Mouse (Mus musculus) 416B (cell line): ENCODE data around the gene Cxcl3.

Source experiments
- DNase-seq: peaks from one replicate; pipeline ENCODE4 v3.0.0; 2011; ENCODE audit warnings: low read depth

Cxcl3 gene

DNA sequence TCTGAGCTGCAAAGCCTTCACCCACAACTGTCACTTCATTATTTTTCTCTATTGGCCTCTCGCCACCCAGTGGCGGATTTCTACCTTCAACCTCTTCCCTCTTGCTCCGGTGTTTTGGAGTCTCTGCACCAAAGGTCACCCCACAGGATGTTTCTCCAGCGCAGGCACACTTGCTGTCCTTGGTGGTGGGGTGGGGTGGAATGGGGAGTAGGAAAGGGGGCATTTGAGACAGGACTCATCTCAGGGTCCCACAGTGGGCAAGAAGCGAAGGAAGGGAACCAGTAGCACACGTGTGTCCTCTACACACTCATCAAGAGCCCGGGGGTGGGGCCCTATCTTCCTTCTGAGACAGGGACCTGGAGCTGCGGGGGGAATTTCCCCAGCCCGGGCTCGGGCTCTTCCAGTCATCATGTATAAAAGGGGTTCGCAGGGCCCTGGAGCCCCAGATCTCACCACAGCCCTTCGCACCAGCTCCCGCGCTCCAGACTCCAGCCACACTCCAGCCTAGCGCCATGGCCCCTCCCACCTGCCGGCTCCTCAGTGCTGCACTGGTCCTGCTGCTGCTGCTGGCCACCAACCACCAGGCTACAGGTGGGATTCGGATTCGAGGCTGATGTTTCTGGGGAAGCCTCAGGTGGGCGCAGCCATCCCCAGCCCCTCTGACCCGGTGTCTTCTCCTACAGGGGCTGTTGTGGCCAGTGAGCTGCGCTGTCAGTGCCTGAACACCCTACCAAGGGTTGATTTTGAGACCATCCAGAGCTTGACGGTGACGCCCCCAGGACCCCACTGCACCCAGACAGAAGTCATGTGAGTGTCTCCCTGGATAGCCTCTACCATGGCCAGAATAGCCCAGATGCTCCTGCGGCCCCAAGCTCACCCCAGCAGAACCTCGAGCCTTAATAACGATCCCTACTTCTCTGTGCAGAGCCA, at the start of gene Cxcl3:
Gene Cxcl3, plus strand, starts transcription at position 445 of the 930 bp plus-strand sequence.
- peak; percentile 82 for DNase-seq

- DNase-seq: peak; percentile 99
Observed at GRCm38 (mm10) chr5:90742029-90742428, 43.9 kb upstream of the Cxcl3 start.

GRCm38 (mm10) chr5:90753934-90754333, 32.0 kb upstream of the Cxcl3 start:
- peak; percentile 77 for DNase-seq

- peak; percentile 67 for DNase-seq
Observed at GRCm38 (mm10) chr5:90758020-90758605, 27.8 kb upstream of the Cxcl3 start.

DNA sequence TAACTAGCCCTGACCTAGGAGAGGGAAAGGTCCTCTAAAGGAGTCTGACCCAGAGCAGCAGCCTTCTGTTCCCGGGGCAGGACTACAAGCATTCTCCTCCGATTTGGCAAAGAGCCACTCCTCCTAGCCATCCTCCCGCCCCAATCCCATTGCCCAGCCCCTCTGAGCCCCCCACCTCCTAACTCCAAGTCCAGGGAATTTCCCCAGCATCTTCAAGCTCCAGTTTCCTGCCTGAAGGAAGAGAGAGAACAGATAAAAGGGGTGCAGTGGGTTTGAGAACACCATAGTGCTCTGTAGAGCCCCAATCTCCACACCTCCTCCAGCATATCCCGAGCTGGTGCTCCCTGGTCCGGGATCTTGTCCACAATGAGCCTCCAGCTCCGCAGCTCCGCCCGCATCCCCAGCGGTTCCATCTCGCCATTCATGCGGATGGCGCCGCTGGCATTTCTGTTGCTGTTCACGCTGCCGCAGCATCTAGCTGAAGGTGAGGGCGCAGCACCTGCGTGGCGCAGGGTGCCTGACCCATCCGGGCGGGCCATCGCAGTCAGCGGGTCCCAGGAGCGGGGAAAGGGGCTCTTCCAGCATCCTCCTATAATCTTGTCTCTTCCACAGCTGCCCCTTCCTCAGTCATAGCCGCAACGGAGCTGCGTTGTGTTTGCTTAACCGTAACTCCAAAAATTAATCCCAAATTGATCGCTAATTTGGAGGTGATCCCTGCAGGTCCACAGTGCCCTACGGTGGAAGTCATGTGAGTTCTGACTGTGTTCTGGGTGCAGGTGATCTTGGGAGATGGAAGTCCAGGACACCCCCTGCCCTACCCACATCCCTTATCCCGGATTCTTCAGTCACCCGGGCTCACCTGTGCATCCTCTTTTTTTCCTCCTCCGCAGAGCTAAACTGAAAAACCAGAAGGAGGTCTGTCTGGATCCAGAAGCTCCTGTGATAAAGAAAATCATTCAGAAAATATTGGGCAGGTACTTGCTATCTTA, 26.5 kb upstream of the Cxcl3 start, which contains the start of gene Cxcl5:
Gene Cxcl5, plus strand, starts transcription at position 284 of the 989 bp plus-strand sequence.
- no peak for DNase-seq

GRCm38 (mm10) chr5:90760303-90760702, 25.6 kb upstream of the Cxcl3 start:
- no peak for DNase-seq

DNA sequence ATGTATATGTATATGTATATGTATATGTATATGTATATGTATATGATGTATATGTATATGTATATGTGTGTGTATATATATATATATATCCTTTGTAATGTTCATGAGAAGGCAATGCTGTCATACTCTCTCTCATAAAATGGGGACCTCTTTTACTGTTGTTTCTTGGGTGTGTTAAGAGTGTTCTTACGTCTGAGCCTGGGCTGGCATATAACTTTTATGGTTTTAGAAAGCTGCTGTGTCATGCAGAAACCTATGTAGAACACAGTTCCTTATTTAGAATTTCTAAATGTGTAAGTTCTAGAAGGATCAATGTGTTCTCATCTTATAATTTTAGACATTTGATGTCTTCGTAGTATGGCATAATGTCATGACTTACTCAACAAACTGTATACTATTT, 25.1 kb upstream of the Cxcl3 start:
- no peak for DNase-seq

DNA sequence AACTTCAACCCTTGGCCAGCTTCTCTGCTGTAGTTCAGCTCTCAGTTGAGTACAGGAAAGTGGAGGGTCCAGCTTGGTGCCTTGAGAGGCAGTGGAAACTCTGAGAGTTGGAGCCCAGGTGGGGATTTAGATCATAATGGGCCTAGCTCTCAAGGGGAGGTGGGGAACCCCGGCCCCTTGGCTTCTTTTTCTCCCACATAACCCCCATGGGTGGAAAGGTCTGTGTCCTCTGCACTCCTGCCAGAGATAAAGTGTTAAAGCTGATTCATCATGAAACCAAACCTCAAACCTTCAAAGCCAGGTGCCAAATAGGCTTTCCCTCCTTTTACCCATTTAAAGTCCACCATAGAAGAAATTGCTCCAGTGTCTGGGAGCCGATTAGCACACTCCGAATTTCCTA, 24.1 kb upstream of the Cxcl3 start:
- DNase-seq: no peak

DNA sequence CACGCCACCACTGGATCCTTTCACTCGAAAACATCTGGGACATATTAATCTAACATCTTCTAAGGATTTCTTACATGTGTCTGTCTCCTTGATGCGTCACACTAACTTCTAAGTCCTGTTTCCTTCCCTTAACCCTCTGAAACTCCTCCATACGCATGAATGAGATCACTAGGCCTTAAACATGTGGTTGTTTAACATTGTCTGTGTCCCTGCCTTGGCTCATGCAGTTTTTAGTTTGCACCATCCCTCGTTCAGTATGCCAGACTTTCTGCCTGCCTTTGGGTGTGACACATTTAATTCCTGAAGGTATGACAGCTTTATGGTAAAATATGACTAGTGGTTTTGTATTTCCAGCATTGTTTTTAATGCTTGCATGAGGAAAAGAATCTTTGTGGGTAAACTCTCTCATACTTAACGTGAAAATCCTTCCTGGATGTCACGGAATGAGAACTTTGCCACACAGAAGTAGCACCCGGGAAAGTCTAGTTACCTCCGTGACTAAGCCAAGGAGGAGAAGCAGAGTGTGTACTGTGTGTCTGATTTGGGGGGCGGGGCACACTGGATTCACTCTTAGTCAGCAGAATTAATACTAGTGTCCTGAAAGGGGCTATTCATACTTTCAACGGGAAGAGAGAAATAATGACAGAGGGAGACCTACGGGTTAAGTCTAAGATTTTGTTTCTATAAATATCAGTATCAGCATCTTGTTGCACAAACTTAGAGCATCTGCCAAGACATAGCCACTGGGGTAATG, 21.8 kb upstream of the Cxcl3 start:
- DNase-seq: no peak

DNA sequence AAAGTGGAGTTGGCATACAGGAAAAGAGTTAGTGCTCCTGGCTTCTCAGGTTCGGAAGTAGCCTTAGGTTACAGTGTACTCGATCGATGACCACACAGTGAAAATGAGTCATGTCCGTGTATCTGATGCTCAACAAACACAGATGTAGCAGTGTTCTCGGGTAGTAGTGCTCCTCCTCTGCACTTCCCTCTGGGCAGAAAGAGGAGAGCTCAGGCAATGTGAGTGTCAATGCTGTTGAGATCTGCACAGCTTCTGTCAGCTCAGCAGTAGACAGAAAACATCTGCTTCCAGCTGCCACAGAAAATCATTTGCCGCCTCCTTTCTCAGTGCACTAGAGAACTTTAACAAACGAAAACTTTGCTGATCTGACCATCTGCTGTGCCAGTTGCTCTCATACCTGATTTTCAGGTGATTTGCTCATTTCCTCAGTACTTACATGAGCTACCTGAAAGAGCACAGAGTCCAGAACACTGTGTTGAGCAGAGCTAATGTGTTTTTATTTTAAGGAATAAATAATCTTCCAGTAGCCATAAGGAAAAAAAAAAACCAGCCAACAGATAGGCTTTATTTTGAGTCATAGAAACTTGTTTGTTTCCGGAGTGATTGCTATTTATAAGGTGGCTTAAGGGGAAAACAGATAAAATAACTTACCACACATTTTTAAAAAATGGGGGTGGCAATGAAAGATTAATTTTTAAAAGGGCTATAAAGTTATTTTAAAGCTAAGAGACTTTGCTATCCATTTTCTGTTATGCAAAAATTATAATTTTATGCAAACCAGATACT, 19.9 kb upstream of the Cxcl3 start:
- DNase-seq: peak; percentile 83

DNA sequence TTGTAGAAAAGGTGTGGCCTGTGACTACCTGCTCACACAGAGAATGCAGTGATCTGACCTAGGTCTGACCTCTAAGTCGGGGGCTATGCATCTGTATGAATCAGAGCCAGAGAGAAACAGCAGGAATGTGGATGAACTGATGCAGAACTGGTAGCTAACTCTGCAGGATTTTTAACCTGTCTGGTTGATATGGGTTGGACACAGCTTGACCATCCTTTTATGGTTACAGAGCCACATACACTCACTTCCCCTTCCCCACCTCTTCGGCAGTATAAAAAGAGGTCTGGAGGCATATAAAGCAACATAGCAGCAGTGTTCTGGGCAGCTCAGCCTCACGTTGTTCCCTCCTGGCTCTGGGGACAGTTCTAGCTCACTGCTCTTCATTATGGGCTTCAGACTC, 17.7 kb upstream of the Cxcl3 start, which contains the start of gene Ppbp:
Gene Ppbp, plus strand, starts transcription at position 301 of the 400 bp plus-strand sequence.
- DNase-seq: no peak

- peak; percentile 51 for DNase-seq
Observed at GRCm38 (mm10) chr5:90771369-90771768, 14.5 kb upstream of the Cxcl3 start.

GRCm38 (mm10) chr5:90771880-90772653, 13.8 kb upstream of the Cxcl3 start, which contains the start of gene Pf4:
Gene Pf4, plus strand, starts transcription at chr5:90772435.
- peak; percentile 94 for DNase-seq

- peak; percentile 92 for DNase-seq
Observed at GRCm38 (mm10) chr5:90775562-90775961, 10.3 kb upstream of the Cxcl3 start.

- DNase-seq: no peak
Observed at GRCm38 (mm10) chr5:90777621-90778020, 8.3 kb upstream of the Cxcl3 start.

DNA sequence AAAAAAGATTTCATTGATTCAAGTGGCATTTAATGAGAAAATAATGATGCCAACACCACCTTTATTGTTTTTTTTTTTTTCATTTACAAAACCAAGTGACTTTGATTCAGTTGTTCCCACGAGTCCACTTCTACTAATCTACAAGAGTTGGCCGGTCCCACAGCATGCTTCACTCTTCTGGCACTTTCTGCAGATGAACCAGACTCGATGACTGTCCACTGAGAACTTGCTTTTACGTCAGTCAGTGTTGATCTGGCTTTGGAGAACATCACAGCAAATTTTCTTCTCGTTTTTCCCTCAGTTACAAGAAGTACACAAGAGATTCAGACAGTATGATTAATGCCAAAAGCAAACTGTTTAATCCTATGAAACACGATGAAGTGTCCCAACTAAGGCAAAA, 7.0 kb upstream of the Cxcl3 start:
- DNase-seq: no peak

DNA sequence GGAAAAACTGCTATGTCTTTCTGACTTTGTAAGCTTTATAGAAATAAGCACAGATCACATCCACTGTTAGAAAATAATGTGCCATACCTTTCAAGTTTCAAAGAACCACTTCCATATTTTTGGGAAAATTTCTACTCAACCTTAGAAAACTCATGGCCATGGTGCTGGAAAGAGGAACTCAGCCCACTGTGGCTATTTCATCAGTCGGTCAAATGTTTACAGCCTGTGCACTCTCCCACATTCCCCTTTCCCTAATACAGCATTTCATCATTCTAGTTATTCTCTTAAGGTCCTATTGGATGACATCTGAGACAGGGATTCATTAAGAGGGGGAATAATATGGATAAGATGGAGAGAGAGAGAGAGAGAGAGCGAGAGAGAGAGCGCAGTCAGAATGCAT, 2.2 kb upstream of the Cxcl3 start:
- DNase-seq: no peak

DNA sequence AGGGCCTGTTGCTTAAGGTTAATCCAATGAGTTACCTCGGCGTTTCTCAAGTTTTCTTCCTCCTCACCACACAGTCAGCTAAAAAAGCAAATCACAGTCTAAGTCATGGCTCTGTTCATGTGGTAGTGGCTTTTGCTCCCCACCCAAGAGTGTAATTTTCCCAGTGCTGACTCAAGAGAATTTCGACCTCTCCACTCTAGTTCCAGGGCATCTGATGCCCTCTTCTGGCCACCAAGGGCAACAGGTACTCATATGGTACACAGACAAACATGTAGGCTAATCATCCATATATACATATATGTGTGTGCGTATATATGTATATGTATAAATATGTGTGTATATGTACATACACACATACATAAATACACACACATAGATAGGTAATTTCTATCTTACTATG, 2.2 kb downstream of the Cxcl3 start:
- peak; percentile 76 for DNase-seq

DNA sequence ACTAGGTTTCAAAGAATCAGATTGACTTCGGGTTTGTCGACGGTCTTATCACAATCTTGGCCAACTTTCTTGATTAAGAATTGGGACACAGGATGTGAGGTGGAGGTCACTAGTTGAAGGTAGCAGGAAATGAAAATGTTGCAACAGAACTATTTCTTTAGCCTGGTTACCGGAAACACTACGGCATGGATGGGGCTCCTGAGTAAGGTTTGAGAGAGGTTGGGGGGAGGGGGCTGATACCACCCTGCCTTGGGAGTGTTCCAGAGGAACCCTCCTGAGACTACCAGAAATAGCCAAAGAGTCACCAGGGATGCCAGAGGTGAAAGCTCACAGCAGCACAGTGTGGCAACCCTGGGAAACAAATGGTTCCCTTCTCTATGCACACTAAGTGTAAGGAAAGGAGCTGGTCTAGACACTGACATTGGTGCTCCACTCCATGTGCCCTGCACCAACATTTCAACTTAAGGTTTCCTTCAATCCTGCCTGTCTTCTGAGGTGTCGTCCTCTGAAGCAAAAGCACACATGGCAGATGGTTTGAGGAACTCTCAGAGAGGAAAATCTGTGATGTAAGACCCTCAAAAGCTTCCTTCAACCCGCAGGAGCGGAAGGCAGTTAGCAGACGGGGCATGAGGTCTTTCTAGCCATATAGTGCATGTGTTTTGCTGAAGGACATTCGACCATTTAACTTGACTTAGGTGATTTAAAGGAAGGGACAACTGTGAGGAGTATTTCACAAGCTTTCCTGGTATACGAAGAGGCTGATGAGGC, 3.6 kb downstream of the Cxcl3 start:
- peak; percentile 85 for DNase-seq
